Mouse (Mus musculus) brown adipose tissue, adult 24 weeks (tissue): Measurements from ENCODE around the gene Aqp6. TPM values are rescaled to one million over a fixed set of nuclear protein-coding genes. Genes with fewer than 3 reads are reported as not detected.
A peak's percentile ranks its signal among the peaks of the same experiment; 100 is the strongest.

Experiments used
- H3K27ac ChIP-seq: fragments of 200-500 bp; replicated peaks from 2 replicates; pipeline ENCODE4 v1.5.1; 2012; ENCODE audit warnings: low read depth, mild to moderate bottlenecking, low read length
- H3K4me1 ChIP-seq: fragments of 200-500 bp; 2 replicates; pipeline ENCODE4 v1.6.1; 2012; ENCODE audit warnings: low read length, mixed read lengths; ENCODE audit not compliant: control insufficient read depth, insufficient read depth, insufficient read length
- H3K4me3 ChIP-seq: fragments of 200-500 bp; 2 replicates; pipeline ENCODE4 v1.5.1; 2012; ENCODE audit warnings: low read depth, mild to moderate bottlenecking, low read length, moderate library complexity; ENCODE audit not compliant: insufficient read depth
- polyA plus RNA-seq: library from polyadenylated mRNA; stranded (reverse); fragments of >200 nt; gene quantifications from 2 replicates; pipeline ENCODE4 v1.2.4, GENCODE M21; 2012; ENCODE audit not compliant: missing spikeins, insufficient read depth, insufficient read length

Gene Aqp6
- polyA plus RNA-seq, 1 experiment = not detected

DNA sequence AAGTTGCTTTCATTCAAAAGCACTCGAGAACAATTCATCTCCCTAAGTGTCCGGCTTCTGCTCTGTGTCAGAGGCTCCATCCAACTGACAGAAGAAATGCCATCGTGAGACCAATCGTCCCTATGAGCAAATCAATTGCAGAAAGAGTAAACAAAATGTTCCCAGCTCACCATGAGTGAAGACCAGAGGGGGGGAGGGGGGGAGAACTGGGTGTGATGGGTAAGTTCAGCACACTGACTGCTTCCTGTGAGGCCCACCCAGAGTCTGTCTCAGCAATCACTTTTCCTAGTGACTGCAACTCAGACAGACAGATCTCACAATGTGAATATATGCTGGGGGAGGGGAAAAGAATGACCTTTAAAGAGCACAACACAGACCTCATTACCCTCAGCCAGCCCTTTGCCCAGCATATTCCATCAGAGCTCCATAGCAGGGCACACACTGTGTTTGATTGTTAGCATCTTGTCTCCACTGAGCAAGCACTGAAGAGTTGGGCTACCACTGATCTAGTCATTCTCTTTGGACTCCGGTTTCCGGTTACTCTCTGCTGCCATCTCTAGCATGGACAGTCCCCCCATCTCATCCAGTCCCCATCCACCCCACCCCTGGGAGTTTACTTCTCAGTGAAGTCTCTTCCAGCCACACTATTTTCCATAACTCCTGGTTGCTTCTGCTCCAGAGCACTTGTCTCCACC lies 48.0 kb downstream of the Aqp6 start:
- Histone ChIP-seq H3K4me3 (no peak overlapping the region), H3K27ac (no peak overlapping the region), H3K4me1 (no peaks in the 10 kb centered on the region)

DNA sequence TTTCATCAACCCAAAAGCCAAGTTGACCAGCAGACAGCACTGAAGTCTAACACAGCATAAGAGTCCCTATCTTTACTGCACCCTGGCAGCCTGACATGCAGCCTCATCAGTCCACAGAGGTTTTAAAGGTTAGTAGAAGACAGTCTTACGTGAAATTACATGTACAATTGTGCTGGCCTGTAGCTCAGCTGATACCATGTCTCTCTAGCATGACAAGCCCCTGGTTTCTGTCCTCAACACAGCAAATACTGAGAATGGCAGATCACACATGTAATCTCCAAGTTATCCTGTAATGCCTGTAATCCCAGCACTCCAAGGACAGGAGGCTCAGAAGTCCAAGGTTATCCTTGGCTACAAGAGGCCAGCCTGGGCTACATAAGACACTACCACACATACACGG lies 49.1 kb downstream of the Aqp6 start:
- Histone ChIP-seq H3K4me3 (peak overlapping the region; percentile 11; the same call in 1 of the 2 replicates), H3K27ac (no peak overlapping the region), H3K4me1 (no peaks in the 10 kb centered on the region)

DNA sequence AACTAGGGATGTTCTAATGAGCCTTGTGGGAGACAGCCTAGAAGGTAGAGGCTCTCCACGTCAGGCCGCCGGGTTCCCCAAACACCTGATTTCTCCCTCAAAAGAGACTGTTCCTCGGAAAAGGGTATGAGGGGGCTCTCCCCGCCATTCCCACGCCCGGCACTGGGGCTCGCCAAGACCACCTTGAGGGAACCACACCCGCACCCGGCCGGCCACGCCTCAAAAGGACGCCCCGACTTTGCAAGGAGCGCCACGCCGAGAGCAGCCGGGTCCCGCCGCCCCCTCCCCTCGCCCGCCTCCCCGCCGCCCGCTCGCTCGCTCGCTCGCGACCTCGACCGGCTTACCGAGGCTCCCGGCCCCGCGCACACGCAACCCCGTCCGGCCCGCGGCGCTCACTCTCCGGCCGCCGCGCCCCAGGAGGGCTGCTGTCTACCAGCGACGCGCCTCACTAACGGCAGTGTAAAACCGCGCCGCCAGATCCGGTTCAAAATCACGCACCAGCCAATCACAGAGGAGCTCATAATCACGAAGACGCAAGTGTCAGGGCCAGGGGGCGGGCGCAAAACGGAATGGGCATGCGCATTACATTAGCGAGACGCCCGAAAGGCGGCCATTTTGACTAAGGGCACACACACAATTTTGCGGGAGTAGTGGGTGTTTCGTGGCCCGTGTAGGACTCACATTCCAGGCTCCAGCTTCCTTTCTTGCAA lies 50.1 kb downstream of the Aqp6 start, which contains the start of gene Racgap1:
Racgap1 (minus strand) TSS at position 494 of the 710 bp plus-strand sequence.
- no peak within 1 kb of the TSS for H3K27ac ChIP-seq
- H3K4me1 ChIP-seq = no peaks in the 10 kb centered on the region
- H3K4me3 ChIP-seq = peak within 1 kb of the TSS; percentile 53

DNA sequence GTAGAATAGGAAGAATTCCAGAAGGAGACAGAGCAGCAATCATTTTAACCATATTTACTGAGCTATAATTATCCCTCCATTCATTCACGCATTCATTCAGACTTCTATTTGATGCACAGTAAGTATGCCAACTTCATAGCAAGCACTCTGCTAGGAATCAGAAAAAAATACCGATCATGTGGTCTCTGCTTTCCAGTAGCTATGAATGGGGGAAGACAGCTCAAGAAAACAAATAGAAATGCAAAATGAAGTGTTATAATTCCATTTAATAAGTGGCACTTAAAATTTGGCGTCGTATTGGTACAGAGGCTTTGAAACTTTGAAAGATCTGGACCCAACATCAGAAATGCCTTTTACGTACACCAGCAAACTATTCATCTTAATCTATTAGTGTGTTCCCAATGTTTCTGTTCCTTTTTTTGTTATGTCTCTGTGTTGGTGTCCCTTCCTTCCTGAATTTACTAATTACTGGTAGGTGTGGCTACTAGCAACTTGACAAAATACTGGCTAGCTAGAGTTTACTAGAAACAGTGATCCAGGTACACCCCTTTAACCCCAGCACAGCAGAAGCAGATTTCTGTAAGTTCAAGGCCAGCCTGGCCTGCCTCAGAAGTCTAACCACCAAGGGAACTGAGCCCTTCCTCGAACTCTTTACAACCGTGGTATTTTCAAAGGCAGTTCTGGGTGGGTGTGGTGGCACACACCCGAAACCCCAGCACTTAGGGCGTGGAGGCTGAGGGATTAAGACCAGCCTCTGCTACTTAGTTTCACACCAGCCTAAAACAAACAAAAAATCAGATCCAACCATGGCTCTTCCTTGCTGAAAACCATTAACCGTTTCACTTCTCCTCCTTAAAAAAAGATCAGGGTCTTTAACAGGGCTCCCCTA lies 51.0 kb downstream of the Aqp6 start:
- no peak overlapping the region for H3K27ac ChIP-seq
- H3K4me3 ChIP-seq = peak overlapping the region; percentile 51
- H3K4me1 ChIP-seq = no peaks in the 10 kb centered on the region

DNA sequence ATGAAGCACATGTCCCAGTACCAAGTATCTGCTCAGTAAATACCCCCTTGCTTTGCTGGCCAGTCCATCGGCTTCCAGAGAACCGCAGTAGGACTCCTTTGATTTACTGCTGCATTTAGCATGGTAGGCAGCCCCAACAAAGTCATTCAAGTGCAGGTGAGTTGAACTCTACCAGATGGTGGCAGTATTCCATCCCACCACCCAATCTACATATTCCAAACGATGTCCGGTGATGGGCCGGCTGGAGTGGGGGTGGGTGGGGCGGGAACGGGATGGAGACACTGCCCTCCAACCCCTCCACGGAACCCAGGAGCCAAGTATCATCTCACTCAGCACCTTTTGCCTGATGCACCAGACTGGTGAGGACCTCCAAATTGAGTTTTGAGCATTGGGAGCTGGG lies 52.1 kb downstream of the Aqp6 start:
- H3K27ac ChIP-seq = no peak overlapping the region
- no peaks in the 10 kb centered on the region for H3K4me1 ChIP-seq
- peak overlapping the region; percentile 15; the same call in 1 of the 2 replicates for H3K4me3 ChIP-seq

DNA sequence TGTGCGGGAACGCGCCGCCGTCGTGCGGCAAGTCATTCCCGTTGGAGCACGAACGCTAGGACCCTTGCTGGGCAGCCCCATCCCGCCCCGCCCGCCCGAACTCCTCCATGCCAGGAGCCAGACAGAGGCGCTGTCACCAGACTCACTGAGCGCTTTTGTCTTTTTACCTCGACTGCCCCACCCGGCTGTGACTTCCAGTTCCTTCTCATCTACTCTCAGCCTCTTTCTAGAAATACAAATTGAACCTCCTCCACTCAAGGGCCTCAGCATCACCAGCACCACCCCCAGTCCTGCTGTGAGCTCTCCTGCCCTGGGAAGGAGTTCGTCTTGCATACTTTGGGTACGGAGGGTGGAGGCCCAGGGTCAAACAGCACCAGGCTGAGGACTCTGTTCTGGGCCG lies 52.7 kb downstream of the Aqp6 start:
- Histone ChIP-seq H3K4me1 (no peaks in the 10 kb centered on the region), H3K27ac (no peak overlapping the region), H3K4me3 (peak overlapping the region; percentile 15; the same call in 1 of the 2 replicates)

Other genes with a start within 250 kb of the Aqp6 start
- 3.6 and 6.7 TPM in 2 replicates for gene Fmnl3, start 230.9 kb upstream of the Aqp6 start, polyA plus RNA-seq
- 290 and 634 TPM in 2 replicates for gene Tmbim6, start 208.5 kb upstream of the Aqp6 start, polyA plus RNA-seq
- gene Nckap5l, start 143.7 kb upstream of the Aqp6 start, polyA plus RNA-seq = 1.1 and 1.9 TPM in 2 replicates
- gene Bcdin3d, start 126.7 kb upstream of the Aqp6 start, polyA plus RNA-seq = 3.3 and 8.0 TPM in 2 replicates
- gene Faim2, start 73.2 kb upstream of the Aqp6 start, polyA plus RNA-seq = not detected in 2 replicates
- gene Aqp2, start 22.3 kb upstream of the Aqp6 start, polyA plus RNA-seq = 1.1 TPM in 1 of 2 replicates, not detected in the other
- gene Aqp5, start 10.6 kb upstream of the Aqp6 start, polyA plus RNA-seq = not detected in 2 replicates
- 1.9 TPM in 1 of 2 replicates, not detected in the other for gene Racgap1, start 50.3 kb downstream of the Aqp6 start, polyA plus RNA-seq
- gene Asic1, start 69.0 kb downstream of the Aqp6 start, polyA plus RNA-seq = not detected in 2 replicates
- gene Smarcd1, start 100.7 kb downstream of the Aqp6 start, polyA plus RNA-seq = 14.9 and 17.4 TPM in 2 replicates
- gene Gm17349, start 104.1 kb downstream of the Aqp6 start, polyA plus RNA-seq = not detected in 2 replicates
- gene Gpd1, start 116.1 kb downstream of the Aqp6 start, polyA plus RNA-seq = 4,943 and 5,428 TPM in 2 replicates
- 189 and 242 TPM in 2 replicates for gene Cox14, start 124.2 kb downstream of the Aqp6 start, polyA plus RNA-seq
- 16.6 and 18.9 TPM in 2 replicates for gene Cers5, start 171.5 kb downstream of the Aqp6 start, polyA plus RNA-seq